Mouse (Mus musculus) liver, embryonic 13.5 days (tissue): Measurements from ENCODE around the gene Msmp. TPM values are rescaled to one million over a fixed set of nuclear protein-coding genes. Genes with fewer than 3 reads are reported as not detected.

Experiments used
- ATAC-seq: fragments of 200-750 bp; cut with Nextera tagmentation; 2 replicates; pipeline ENCODE4 v1.8.0; 2017; ENCODE audit warnings: low read depth, mild to moderate bottlenecking, moderate number of reproducible peaks, moderate library complexity
- DNase-seq: peaks from one replicate; pipeline ENCODE4 v3.0.0; 2022
- H3K27ac ChIP-seq: fragments of 300-500 bp; sonication (generic); 2 replicates; pipeline ENCODE4 v1.5.1; 2015; ENCODE audit warnings: moderate library complexity, mild to moderate bottlenecking, inconsistent platforms
- H3K27me3 ChIP-seq: fragments of 300-500 bp; sonication (generic); 2 replicates; pipeline ENCODE4 v1.6.1; 2015; ENCODE audit warnings: mild to moderate bottlenecking, inconsistent platforms
- H3K36me3 ChIP-seq: fragments of 300-500 bp; sonication (generic); 2 replicates; pipeline ENCODE4 v1.6.1; 2015; ENCODE audit warnings: mild to moderate bottlenecking, inconsistent platforms
- H3K4me1 ChIP-seq: fragments of 300-500 bp; sonication (generic); replicated peaks from 2 replicates; pipeline ENCODE4 v1.6.1; 2015; ENCODE audit warnings: inconsistent platforms
- H3K4me2 ChIP-seq: fragments of 300-500 bp; sonication (generic); 2 replicates; pipeline ENCODE4 v1.6.1; 2015; ENCODE audit warnings: inconsistent platforms, mild to moderate bottlenecking, moderate library complexity
- H3K4me3 ChIP-seq: fragments of 300-500 bp; sonication (generic); replicated peaks from 2 replicates; pipeline ENCODE4 v1.5.1; 2015; ENCODE audit warnings: mild to moderate bottlenecking, inconsistent platforms
- H3K9ac ChIP-seq: fragments of 300-500 bp; sonication (generic); 2 replicates; pipeline ENCODE4 v1.6.1; 2015; ENCODE audit warnings: mild to moderate bottlenecking, inconsistent platforms
- H3K9me3 ChIP-seq: fragments of 300-500 bp; sonication (generic); replicated peaks from 2 replicates; pipeline ENCODE4 v1.6.1; 2016; ENCODE audit warnings: inconsistent platforms
- WGBS: fragments of 180-500 bp; shearing (Covaris S2); methylation state at CpG from one replicate; pipeline ENCODE4 v1.1.7; 2015; ENCODE audit not compliant: insufficient replicate concordance; 5-methylcytosine and 5-hydroxymethylcytosine counted together
- polyA plus RNA-seq: library from polyadenylated mRNA; unstranded; fragments of >200 nt; fragmentation: Nextera tagmentation; extraction: Ambion mirVana; gene quantifications from 2 replicates; pipeline ENCODE4 v1.2.1, GENCODE M21; 2015

Msmp gene
- polyA plus RNA-seq, 1 experiment from 2014 or later, result not detected

DNA sequence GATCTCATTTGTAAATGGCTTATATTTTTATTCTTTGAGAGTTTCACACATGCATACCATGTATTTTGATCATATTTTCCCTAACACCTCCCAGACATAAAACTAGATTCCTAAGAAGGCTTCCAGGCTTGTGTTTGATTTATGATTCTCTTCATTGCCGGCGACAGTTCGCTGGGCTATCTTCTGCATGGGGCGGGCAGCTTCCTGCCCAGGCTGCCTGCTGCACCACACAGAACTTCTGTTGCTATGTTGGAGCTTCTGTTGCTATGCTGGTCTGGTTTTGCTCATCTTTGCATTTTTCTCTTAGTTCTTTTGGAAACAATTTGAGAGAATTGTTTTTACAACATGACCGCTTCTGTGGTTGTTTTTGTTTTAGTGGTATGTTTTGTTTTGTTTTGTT is 7.2 kb upstream of the Msmp start:
- Histone ChIP-seq H3K4me3 (no peak overlapping the region), H3K9me3 (no peaks in the 10 kb centered on the region), H3K36me3 (no peaks in the 10 kb centered on the region), H3K27ac (no peak overlapping the region), H3K9ac (no peak overlapping the region), H3K4me2 (no peak overlapping the region), H3K27me3 (0 out of 2 replicates have a peak, but pooled peaks cover 2% of the 10 kb centered on the region), H3K4me1 (peaks cover 49% of the 10 kb centered on the region)
- WGBS, result 34% methylated on average over 5 of the region's 5 CpGs
- DNase-seq, result no peak
- no peak for ATAC-seq

DNA sequence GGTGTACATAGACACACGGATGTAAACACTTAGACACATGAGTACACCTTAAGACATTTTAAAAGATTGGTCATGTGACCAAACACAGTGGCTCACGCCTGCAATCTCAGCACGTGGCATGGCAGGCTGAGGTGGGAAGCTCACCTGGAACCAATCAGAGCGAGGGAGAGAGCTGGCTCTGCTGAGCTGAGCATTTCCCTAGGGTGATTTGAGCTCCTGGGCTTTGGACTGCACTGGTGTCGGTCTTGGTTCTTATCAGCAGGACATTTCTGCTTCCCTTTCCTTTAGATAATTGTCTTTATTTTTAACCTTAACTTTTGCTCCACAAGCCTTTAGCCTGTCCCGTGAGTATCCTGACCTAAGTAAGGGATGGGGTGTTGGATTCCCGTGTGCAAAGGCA is 3.4 kb upstream of the Msmp start:
- H3K27me3 ChIP-seq, result 0 out of 2 replicates have a peak, but pooled peaks cover 2% of the 10 kb centered on the region
- whole genome bisulfite sequencing, result 22% methylated on average over 7 of the region's 7 CpGs
- DNase-seq (no peak), ATAC-seq (no peak)
- no peak overlapping the region for H3K9ac ChIP-seq
- no peak overlapping the region for H3K27ac ChIP-seq
- H3K9me3 ChIP-seq, result no peaks in the 10 kb centered on the region
- no peak overlapping the region for H3K4me2 ChIP-seq
- no peak overlapping the region for H3K4me3 ChIP-seq
- H3K4me1 ChIP-seq, result peaks cover 40% of the 10 kb centered on the region
- peaks cover 18% of the 10 kb centered on the region for H3K36me3 ChIP-seq

DNA sequence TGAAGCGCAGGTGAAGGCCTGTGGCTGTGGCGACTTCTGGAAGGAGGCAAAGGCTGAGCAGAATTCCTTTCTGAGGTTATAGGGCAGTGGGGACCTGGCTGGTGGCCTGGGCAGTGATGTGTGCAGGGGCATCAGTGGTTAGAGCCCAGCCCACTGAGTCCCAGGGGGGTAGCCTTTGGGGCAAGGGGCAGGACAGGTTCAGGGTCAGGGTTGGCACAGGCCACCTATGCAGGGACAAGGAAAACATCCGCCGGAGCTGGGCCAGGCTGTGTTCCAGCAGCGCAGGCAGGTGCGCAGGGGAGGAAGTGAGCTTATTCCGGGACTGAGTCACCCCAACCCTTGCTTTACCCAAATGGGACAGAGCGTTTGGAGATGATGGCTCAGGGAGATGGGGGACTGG is 2.1 kb upstream of the Msmp start:
- 76% methylated on average over 8 of the region's 8 CpGs for WGBS
- ATAC-seq, result no peak

DNA sequence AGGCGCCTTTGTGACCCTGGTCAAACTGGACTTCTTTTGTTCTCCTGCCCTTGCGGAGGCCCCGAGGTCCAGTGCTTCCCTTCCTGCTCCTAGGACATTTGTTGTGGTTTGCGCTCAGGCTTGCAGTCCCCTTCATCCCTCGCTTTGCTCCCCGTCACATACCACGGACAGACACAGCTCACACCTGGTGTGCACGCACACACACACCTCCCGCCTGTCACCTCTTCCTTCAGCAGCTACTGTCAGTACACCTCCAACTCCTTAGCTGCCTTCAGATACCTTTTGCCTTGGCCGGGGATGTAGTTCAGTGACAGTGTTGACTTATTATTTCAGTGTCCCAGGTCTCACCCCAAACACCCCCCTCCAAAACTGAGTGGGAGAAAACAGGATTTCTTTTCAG is 1.4 kb upstream of the Msmp start:
- Histone ChIP-seq H3K27ac (no peak overlapping the region), H3K9ac (no peak overlapping the region), H3K4me2 (no peak overlapping the region), H3K4me1 (peaks cover 34% of the 10 kb centered on the region), H3K36me3 (peaks cover 36% of the 10 kb centered on the region), H3K27me3 (no peaks in the 10 kb centered on the region), H3K9me3 (no peaks in the 10 kb centered on the region), H3K4me3 (no peak overlapping the region)
- no peak for ATAC-seq
- WGBS, result 64% methylated on average over 9 of the region's 10 CpGs
- DNase-seq, result no peak

More for the DNA sequence above, 2.1 kb upstream of the Msmp start:
- Histone ChIP-seq H3K4me2 (no peak overlapping the region), H3K27ac (no peak overlapping the region), H3K9ac (no peak overlapping the region), H3K36me3 (peaks cover 29% of the 10 kb centered on the region), H3K27me3 (no peaks in the 10 kb centered on the region), H3K4me3 (no peak overlapping the region), H3K4me1 (peaks cover 37% of the 10 kb centered on the region), H3K9me3 (no peaks in the 10 kb centered on the region)
- no peak for DNase-seq

DNA sequence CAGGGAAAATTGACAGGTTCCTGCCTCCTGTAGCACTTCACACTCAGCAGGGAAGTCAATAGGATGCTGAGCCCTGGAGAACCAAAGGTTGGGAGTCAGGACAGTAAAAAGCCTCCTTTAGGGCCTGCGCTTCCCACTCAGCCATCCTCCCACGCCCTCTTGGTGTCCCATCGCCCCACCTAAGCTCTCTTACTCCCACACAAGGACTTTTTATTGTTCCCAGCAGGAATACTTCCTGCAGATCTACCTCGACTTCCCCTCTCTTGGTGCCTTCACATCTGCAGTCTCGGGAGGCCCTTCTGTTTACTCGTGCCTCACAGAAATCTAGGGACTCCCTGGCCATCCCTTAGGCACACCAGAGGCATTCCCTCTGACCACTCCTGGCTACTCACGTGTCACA is 873 bp downstream of the Msmp start:
- H3K9ac ChIP-seq, result no peak overlapping the region
- H3K27me3 ChIP-seq, result no peaks in the 10 kb centered on the region
- H3K36me3 ChIP-seq, result peaks cover 42% of the 10 kb centered on the region
- peaks cover 33% of the 10 kb centered on the region for H3K4me1 ChIP-seq
- no peak overlapping the region for H3K4me3 ChIP-seq
- 76% methylated on average over 7 of the region's 7 CpGs for WGBS
- ATAC-seq, result no peak
- no peak overlapping the region for H3K27ac ChIP-seq
- no peak overlapping the region for H3K4me2 ChIP-seq
- DNase-seq, result no peak
- no peaks in the 10 kb centered on the region for H3K9me3 ChIP-seq

DNA sequence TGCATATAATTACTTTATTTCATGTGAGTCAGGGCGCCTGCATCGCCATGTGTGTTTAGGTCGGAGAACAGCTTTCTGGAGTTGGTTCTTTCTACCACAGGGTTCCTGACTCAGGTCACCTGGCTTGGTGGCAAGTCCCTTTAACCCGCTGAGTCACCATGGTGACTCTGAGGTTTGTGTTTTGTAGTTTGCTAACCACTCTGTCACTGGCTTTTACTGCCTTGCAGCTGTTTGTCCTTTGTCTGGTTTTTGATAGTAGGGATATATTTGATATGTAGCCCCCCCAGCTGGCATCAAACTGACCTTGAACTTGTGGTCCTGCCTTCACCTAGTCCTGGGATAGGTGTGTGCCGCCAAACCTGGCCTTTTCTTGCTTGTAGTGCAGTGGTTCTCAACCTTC is 2.1 kb downstream of the Msmp start:
- Histone ChIP-seq H3K27me3 (no peaks in the 10 kb centered on the region), H3K4me3 (no peak overlapping the region), H3K36me3 (peaks cover 42% of the 10 kb centered on the region), H3K9ac (no peak overlapping the region), H3K4me2 (no peak overlapping the region), H3K4me1 (peaks cover 31% of the 10 kb centered on the region), H3K27ac (peak overlapping the region; percentile 26; the same call in 1 of the 2 replicates), H3K9me3 (no peaks in the 10 kb centered on the region)
- ATAC-seq (no peak), DNase-seq (no peak)
- WGBS, result 78% methylated on average over 5 of the region's 5 CpGs

DNA sequence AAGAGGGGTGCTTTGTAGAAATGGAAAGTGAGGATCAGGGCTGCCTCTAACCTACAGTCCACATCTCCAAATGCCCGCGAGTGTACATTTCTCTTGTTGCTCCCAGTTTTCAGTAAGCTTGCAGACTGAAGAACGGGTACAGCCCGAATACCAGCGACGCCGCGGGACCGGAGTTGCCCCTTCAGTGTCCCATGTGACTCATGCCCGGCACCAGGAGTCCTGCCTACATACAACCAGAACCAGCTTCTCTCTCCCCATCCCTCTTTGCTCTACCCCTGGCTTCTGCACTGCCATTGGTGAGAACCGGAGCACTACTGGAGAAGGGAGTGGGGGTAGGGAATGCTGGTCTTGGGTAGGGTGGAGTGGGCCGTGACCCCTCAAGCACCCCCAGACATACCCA is 2.9 kb downstream of the Msmp start:
- WGBS, result 88% methylated on average over 12 of the region's 12 CpGs
- Histone ChIP-seq H3K36me3 (peaks cover 42% of the 10 kb centered on the region), H3K27ac (0 out of 2 replicates have a peak overlapping the region, but pooled peaks have one; percentile 25), H3K4me1 (peaks cover 40% of the 10 kb centered on the region), H3K27me3 (no peaks in the 10 kb centered on the region), H3K9ac (no peak overlapping the region), H3K9me3 (no peaks in the 10 kb centered on the region), H3K4me2 (no peak overlapping the region), H3K4me3 (no peak overlapping the region)
- DNase-seq (no peak), ATAC-seq (no peak)

DNA sequence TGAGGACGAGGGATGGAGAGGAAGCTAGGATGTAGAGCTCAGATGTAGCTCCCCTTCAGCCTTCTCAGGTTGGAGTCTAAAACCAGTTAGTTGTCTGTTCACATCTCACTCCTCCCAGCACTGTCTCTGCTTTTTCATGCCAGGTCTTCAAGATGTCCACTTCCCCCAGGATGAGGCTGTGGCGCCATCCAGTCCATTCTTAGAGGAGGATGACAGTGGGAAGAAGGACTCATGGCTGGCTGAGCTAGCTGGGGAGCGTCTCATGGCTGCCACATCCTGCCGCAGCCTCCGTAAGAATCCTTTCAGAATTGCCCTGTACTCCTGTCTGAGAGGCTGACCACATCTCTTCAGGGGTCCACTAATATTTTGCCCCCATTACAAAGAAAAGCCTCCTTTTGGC is 3.6 kb downstream of the Msmp start:
- DNase-seq (no peak), ATAC-seq (no peak)
- no peaks in the 10 kb centered on the region for H3K9me3 ChIP-seq
- no peak overlapping the region for H3K4me2 ChIP-seq
- H3K4me3 ChIP-seq, result 0 out of 2 replicates have a peak overlapping the region, but pooled peaks have one; percentile 76
- H3K9ac ChIP-seq, result no peak overlapping the region
- H3K36me3 ChIP-seq, result peaks cover 42% of the 10 kb centered on the region
- H3K27ac ChIP-seq, result peak overlapping the region; percentile 25; the same call in 1 of the 2 replicates
- 94% methylated on average over 5 of the region's 5 CpGs for WGBS
- no peaks in the 10 kb centered on the region for H3K27me3 ChIP-seq
- peaks cover 47% of the 10 kb centered on the region for H3K4me1 ChIP-seq

DNA sequence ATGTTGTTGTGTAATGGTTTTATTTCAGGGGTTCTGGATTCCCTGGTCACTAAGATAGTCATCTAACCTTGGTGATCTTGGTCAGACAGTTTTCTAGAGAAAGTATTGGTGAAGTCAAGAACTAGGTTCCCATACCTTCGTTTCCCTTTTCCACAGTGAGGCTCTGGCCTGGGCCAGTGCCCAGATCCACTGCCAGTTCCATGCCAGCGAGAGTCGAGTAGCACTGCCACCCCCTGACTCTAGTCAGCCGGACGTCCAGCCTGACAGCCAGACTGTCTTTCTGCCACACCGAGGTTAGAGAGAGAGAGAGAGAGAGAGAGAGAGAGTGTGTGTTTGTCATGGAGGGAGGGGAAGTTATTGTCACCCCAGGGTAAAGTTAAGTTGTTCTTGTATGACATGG is 4.6 kb downstream of the Msmp start:
- peak overlapping the region; percentile 89 for H3K9ac ChIP-seq
- H3K27ac ChIP-seq, result peak overlapping the region; percentile 88; the same call in 1 of the 2 replicates
- no peaks in the 10 kb centered on the region for H3K9me3 ChIP-seq
- peak overlapping the region; percentile 91 for H3K4me2 ChIP-seq
- ATAC-seq (no peak), DNase-seq (no peak)
- peaks cover 42% of the 10 kb centered on the region for H3K36me3 ChIP-seq
- peaks cover 57% of the 10 kb centered on the region for H3K4me1 ChIP-seq
- no peaks in the 10 kb centered on the region for H3K27me3 ChIP-seq
- WGBS, result 67% methylated on average over 6 of the region's 6 CpGs
- H3K4me3 ChIP-seq, result peak overlapping the region; percentile 76

DNA sequence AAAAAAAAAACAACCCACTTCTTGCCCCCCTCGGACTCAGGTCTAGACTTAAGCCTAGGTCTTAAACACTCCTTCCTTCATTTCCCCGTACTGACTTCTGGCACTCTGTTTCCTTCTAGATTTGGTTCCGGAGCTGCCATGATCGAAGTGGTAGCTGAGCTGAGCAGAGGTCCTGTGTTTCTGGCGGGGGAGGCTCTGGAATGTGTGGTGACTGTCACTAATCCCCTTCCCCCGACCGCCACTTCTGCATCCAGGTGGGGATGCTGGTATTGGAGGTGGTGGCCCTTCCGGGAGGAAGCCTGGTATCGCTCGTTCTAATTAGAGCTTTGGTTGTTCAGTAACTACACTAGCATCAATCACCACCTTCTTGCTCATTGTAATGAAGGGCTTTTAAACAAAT is 5.0 kb downstream of the Msmp start:
- no peak for DNase-seq
- H3K9me3 ChIP-seq, result no peaks in the 10 kb centered on the region

DNA sequence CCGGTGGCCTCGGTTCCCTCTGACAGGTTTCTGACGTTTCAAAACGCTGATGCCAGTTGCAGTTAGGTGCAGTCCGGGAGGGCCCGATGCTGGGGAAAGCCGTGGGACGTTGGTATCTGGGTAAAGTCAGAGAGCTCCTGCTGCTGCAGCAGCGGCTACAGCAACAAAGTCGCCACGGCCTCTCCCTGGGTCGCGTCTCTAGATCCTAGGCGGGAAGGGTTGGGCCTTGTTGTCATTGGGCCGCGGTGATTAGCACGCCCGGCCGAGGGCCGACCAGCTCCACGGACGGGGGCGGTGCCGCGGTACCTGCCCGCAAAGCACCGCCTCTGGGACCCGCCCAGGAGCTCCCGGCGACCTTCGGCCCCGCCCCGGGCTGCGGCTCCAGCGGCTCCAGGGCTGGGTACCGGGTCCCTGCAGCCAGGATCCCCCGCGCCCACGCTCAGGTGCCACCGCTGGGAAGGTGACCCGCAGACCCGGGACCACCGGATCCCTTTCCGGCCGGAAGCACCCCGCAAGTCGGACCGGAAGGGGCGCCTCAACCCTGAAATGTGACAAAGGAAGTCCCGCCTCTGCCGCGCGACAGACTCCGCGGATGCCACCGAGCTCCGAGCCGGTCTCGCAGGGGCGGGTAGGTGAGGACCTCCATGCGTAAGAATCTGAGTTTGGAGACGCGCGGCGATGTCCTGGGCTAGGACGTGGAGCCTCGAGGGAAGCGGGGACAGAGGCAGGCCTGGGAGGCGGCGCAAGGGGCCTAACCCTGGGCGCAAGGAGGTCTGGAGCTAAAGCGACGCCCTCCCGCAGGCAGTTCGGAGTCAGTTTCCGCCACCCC is 5.7 kb downstream of the Msmp start, which contains the start of the genes Rgp1 and Gba2:
TSS of gene Rgp1 (plus strand) at position 340 of the 829 bp plus-strand sequence.
TSS of gene Gba2 (minus strand) at position 498 of the 829 bp plus-strand sequence.
- ATAC-seq, result peak; percentile 99
- no peaks in the 10 kb centered on the region for H3K27me3 ChIP-seq
- peak within 1 kb of the TSS; percentile 89 for H3K9ac ChIP-seq
- DNase-seq, result peak; percentile 92
- WGBS, result under 1% methylated on average over 76 of the region's 76 CpGs
- H3K27ac ChIP-seq, result peak within 1 kb of the TSS; percentile 88
- peaks cover 65% of the 10 kb centered on the region for H3K4me1 ChIP-seq
- H3K4me2 ChIP-seq, result peak within 1 kb of the TSS; percentile 91
- H3K36me3 ChIP-seq, result peaks cover 42% of the 10 kb centered on the region
- H3K4me3 ChIP-seq, result peak within 1 kb of the TSS; percentile 76
- H3K9me3 ChIP-seq, result no peaks in the 10 kb centered on the region

More for the DNA sequence above, 5.0 kb downstream of the Msmp start:
- H3K27me3 ChIP-seq, result no peaks in the 10 kb centered on the region
- ATAC-seq, result no peak
- peak overlapping the region; percentile 91 for H3K4me2 ChIP-seq
- peak overlapping the region; percentile 88 for H3K27ac ChIP-seq
- peaks cover 61% of the 10 kb centered on the region for H3K4me1 ChIP-seq
- peaks cover 41% of the 10 kb centered on the region for H3K36me3 ChIP-seq
- H3K4me3 ChIP-seq, result peak overlapping the region; percentile 76
- WGBS, result 5% methylated on average over 10 of the region's 10 CpGs
- H3K9ac ChIP-seq, result peak overlapping the region; percentile 89
